Mouse (Mus musculus): Measurements from ENCODE around the gene Trmt1. TPM values are rescaled to one million over a fixed set of nuclear protein-coding genes. Genes with fewer than 3 reads are reported as not detected.

The Trmt1 gene
- total and polyA plus RNA-seq, 3 experiments, result 77.0 to 160 (median 157) TPM

- in situ Hi-C loops (cut with MboI; ENCODE audit: low pct_ligation_motif_present, low pct_unique_long_range_greater_than_20kb, low sequenced_read_pairs), result loop anchor here (10.0 kb wide), 1 partner anchor 105 kb away; no protein-coding TSS in a partner anchor
- H3K27ac ChIP-seq (ENCODE audit: insufficient read depth, low read depth), result no peak overlapping the region
These were observed 23.8 kb downstream of the Trmt1 start for GRCm38 (mm10) chr8:84709931-84710330.

DNA sequence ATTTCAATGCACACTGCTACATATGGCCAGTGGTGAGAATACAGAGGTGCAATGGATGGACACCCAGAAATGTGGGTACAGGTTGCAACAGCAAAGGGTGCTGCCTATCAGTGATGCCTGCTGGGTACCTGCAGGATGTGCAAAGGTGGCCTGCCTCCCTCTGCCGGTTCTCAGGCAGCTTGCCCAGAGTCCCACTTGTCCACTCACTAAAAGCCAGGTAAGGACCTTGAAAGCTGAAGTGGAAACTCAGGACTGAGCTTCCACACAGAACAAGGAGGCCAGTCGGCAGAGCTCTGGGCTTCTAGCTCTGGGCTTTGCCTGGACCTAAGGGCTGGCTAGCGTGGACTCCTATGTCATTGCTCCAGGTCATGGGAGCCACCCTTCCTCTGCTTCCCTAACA lies 25.2 kb downstream of the Trmt1 start:
- Histone ChIP-seq H3K4me2 (ENCODE audit: insufficient read depth, low read depth, poor library complexity, severe bottlenecking) (no peak overlapping the region), H3K27ac (ENCODE audit: insufficient read depth, low read depth) (no peak overlapping the region), H3K4me3 (replicated peaks in 1 of 3; ENCODE audit: low read depth in 2 of 3, low read length in 2 of 3, poor library complexity in 1 of 3) (no peak overlapping the region), H3K79me2 (replicated peaks; ENCODE audit: control insufficient read depth, extremely low read depth, insufficient read depth, poor library complexity, severe bottlenecking) (no peaks in the 10 kb centered on the region), H3K36me3 (replicated peaks in 1 of 2; ENCODE audit: control insufficient read depth in 1 of 2, insufficient read depth in 1 of 2, low read length in 1 of 2) (no peaks in the 10 kb centered on the region), H3K9ac (ENCODE audit: insufficient read depth, low read depth) (no peak overlapping the region), H3K4me1 (ENCODE audit: control insufficient read depth in 1 of 2, insufficient read depth in 2 of 2) (peaks cover 5 to 51% of the 10 kb centered on the region in 2 experiments; a peak in 3 of 4 replicates), H3K9me3 (replicated peaks; ENCODE audit: low read length) (no peaks in the 10 kb centered on the region), H3K27me3 (replicated peaks) (peaks cover 32% of the 10 kb centered on the region)
- dilution Hi-C loops (cut with MboI; ENCODE audit: extremely low pct_ligation_motif_present, extremely low pct_unique_long_range_greater_than_20kb, low sequenced_read_pairs), result no loop called here
- DNase-seq (ENCODE audit: extremely low read depth), result no peak
- no peak for TF ChIP-seq EP300 (IDR thresholded peaks at IDR 0.05; ENCODE audit: low read length)
- TF ChIP-seq UBTF (IDR thresholded peaks at IDR 0.05; ENCODE audit: low read depth, low read length), result no peak
- TF ChIP-seq CHD2 (IDR thresholded peaks at IDR 0.05; ENCODE audit: low read length), result no peak
- TF ChIP-seq MXI1 (IDR thresholded peaks at IDR 0.05; ENCODE audit: low read depth, low read length), result no peak
- no peak for TF ChIP-seq POLR2AphosphoS2 (IDR thresholded peaks at IDR 0.05; ENCODE audit: low read depth, low read length)
- no peak for TF ChIP-seq NRF1 (IDR thresholded peaks at IDR 0.05; ENCODE audit: low read depth, low read length)
- in situ Hi-C loops (cut with MboI; ENCODE audit: low pct_ligation_motif_present, low pct_unique_long_range_greater_than_20kb, low sequenced_read_pairs), result loop anchor here (10.0 kb wide), 1 partner anchor 103 kb away; no protein-coding TSS in a partner anchor

More at GRCm38 (mm10) chr8:84709931-84710330, 23.8 kb downstream of the Trmt1 start:
- H3K79me2 ChIP-seq (replicated peaks; ENCODE audit: control insufficient read depth, extremely low read depth, insufficient read depth, poor library complexity, severe bottlenecking), result no peaks in the 10 kb centered on the region
- H3K27me3 ChIP-seq (replicated peaks), result peaks cover 27% of the 10 kb centered on the region
- TF ChIP-seq MAFK (IDR thresholded peaks at IDR 0.05; ENCODE audit: insufficient replicate concordance, low read length), result no peak
- TF ChIP-seq TCF12 (IDR thresholded peaks at IDR 0.05; ENCODE audit: low read depth, low read length), result no peak
- TF ChIP-seq ZC3H11A (IDR thresholded peaks at IDR 0.05; ENCODE audit: low read depth, low read length), result no peak
- no peak for TF ChIP-seq RCOR1 (conservative IDR thresholded peaks at IDR 0.05; ENCODE audit: low read depth, low read length)
- no peak for TF ChIP-seq UBTF (IDR thresholded peaks at IDR 0.05; ENCODE audit: low read depth, low read length)
- no peak for TF ChIP-seq MXI1 (IDR thresholded peaks at IDR 0.05; ENCODE audit: low read depth, low read length)
- TF ChIP-seq TBP (conservative IDR thresholded peaks at IDR 0.05; ENCODE audit: low read depth, low read length), result no peak
- no peak for TF ChIP-seq MYC (IDR thresholded peaks at IDR 0.05; ENCODE audit: low read depth, low read length)
- no peak for TF ChIP-seq SIN3A (IDR thresholded peaks at IDR 0.05; ENCODE audit: low read length)
- TF ChIP-seq USF2 (conservative IDR thresholded peaks at IDR 0.05; ENCODE audit: low read depth, low read length), result no peak
- no peak for TF ChIP-seq USF1 (IDR thresholded peaks at IDR 0.05; ENCODE audit: low read depth, low read length)
- no peak for TF ChIP-seq KAT2A (IDR thresholded peaks at IDR 0.05; ENCODE audit: insufficient replicate concordance, low read length)
- TF ChIP-seq HCFC1 (IDR thresholded peaks at IDR 0.05; ENCODE audit: low read depth, low read length), result no peak
- no peak for TF ChIP-seq POLR2A (IDR thresholded peaks at IDR 0.05; ENCODE audit: low read depth, low read length)
- no peak for TF ChIP-seq CTCF (conservative IDR thresholded peaks at IDR 0.05 in 1 of 2, IDR thresholded peaks at IDR 0.05 in 1 of 2; ENCODE audit: low read depth in 2 of 2, low read length in 2 of 2)
- no peak for TF ChIP-seq ZKSCAN1 (IDR thresholded peaks at IDR 0.05; ENCODE audit: borderline replicate concordance, low read depth, low read length)
- peaks cover 5 to 59% of the 10 kb centered on the region in 2 experiments; a peak in 3 of 4 replicates for H3K4me1 ChIP-seq (ENCODE audit: control insufficient read depth in 1 of 2, insufficient read depth in 2 of 2)
- peaks cover 2% of the 10 kb centered on the region for H3K9me3 ChIP-seq (replicated peaks; ENCODE audit: low read length)
- no peak overlapping the region for H3K9ac ChIP-seq (ENCODE audit: insufficient read depth, low read depth)
- no peak for DNase-seq (ENCODE audit: extremely low read depth)
- peaks cover 0 to 9% of the 10 kb centered on the region in 2 experiments for H3K36me3 ChIP-seq (replicated peaks in 1 of 2; ENCODE audit: control insufficient read depth in 1 of 2, insufficient read depth in 1 of 2, low read length in 1 of 2)
- dilution Hi-C loops (cut with MboI; ENCODE audit: extremely low pct_ligation_motif_present, extremely low pct_unique_long_range_greater_than_20kb, low sequenced_read_pairs), result no loop called here
- H3K4me2 ChIP-seq (ENCODE audit: insufficient read depth, low read depth, poor library complexity, severe bottlenecking), result no peak overlapping the region
- H3K4me3 ChIP-seq (replicated peaks in 1 of 3; ENCODE audit: low read depth in 2 of 3, low read length in 2 of 3, poor library complexity in 1 of 3), result no peak overlapping the region
